Mouse (Mus musculus) splenic B cell, adult 2 months (primary cell): ENCODE data around the gene Zbtb5.
"Not testable (repeated sequence)": the region's sequence is repeated elsewhere in the genome, so short reads cannot be mapped to it uniquely, and the experiment has no call there.

Experiments
- DNase-seq: peaks from one replicate; pipeline ENCODE4 v3.0.0-alpha.2; 2011; ENCODE audit warnings: low read depth, low spot score
- H3K27me3 ChIP-seq: 2 replicates; pipeline ENCODE4 v1.6.1; 2012; ENCODE audit warnings: mild to moderate bottlenecking, low read length, moderate library complexity, mixed read lengths; ENCODE audit not compliant: control insufficient read depth, poor library complexity, insufficient read depth, severe bottlenecking
- H3K36me3 ChIP-seq: 2 replicates; pipeline ENCODE4 v1.6.1; 2012; ENCODE audit warnings: mild to moderate bottlenecking, low read length, moderate library complexity, mixed read lengths; ENCODE audit not compliant: control insufficient read depth, poor library complexity, insufficient read depth, severe bottlenecking

Zbtb5 gene

DNA sequence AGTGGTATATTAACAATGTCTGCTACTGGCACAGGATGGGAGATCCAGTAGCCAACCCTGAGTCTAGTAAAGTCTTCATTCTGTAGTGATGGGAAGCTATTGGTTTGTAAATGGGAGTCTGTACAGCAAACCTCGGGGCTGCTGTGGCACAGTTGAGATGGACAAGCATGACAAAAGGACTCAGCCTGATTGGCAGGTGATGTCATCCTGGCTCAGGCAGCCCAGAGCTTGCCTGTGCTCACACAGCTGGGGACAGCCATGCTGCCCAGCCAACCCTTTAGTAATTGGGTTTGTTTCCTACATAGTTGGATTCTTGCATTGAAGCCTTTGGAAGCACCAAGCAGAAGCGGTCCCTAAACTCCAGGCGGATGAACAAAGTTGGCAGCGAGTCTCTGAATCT is 14.2 kb upstream of the Zbtb5 start:
- Histone ChIP-seq H3K36me3 (peaks cover 7% of the 10 kb centered on the region; the same call in 1 of the 2 replicates), H3K27me3 (no peaks in the 10 kb centered on the region)
- no peak for DNase-seq

DNA sequence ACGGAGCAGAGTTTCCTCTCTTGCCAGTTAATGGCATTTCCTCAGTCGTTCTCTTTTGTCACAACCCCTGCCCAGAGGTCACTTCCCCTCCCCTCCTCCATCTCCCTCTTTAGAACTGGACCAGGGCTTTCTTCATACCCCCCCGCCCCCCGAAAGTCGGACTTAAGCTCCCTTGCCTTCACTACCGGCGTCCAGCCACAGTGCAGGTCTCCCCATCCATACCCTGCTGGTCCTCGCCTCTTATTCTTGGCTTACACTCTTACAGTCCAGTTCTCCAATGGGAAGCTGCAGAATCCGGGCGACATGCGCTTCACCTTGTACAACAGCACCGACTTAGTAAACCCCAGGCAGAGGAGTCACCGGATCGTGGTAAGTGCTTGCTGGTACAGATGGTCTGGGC is 6.8 kb upstream of the Zbtb5 start:
- DNase-seq: peak; percentile 10
- H3K27me3 ChIP-seq: no peaks in the 10 kb centered on the region

DNA sequence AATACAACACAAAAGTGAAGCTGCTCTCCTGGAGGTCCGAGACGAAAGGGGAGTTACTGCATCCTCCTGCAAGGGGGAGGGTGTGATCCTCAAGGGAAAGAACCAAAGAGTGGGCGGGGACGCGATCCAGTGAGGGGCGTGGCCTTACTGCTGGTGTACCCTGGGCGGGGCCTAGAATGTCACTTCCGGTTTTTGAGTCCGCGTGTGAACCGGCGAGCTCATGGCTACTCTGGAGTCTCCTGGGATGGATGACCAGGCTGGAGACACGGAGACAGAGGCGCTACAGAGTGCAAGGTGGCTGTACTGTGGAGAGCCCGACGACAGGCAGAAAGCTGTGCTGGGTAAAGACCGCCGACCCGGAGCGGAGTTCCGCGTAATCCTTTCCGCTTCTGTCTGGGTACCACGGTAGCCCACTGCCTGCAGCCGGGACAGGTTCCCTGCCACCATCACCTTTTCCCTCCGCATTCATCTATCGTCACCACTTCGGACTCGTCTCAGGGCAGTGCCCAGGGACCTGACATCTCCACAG is 6.3 kb upstream of the Zbtb5 start, which contains the start of gene Polr1e:
TSS of gene Polr1e (plus strand) at position 132 of the 529 bp plus-strand sequence.
- no peaks in the 10 kb centered on the region for H3K27me3 ChIP-seq
- peaks cover 5% of the 10 kb centered on the region; the same call in 1 of the 2 replicates for H3K36me3 ChIP-seq
- peak; percentile 94 for DNase-seq

More for the DNA sequence above, 6.8 kb upstream of the Zbtb5 start:
- H3K36me3 ChIP-seq: peaks cover 5% of the 10 kb centered on the region; the same call in 1 of the 2 replicates

DNA sequence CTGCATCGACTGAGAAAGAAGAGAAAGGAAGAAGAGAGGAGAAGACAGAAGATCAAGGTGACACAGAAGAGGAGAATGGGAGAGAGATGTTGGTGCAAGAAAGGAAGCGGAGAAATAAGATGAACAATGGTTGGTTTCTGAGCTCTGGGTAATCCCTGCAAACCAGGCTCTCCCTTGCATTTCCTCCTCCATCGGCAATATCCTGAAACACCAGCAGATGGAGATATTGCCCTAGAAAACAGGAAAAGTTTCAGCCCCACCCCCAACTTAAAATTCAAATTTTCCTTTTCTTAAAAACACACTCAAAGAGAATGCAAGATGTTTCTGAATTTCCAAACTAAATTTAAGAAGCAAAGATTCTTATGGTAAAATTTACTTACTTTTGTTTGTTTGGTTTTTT is 3.4 kb upstream of the Zbtb5 start:
- peak; percentile 68 for DNase-seq
- Histone ChIP-seq H3K36me3 (no peaks in the 10 kb centered on the region), H3K27me3 (no peaks in the 10 kb centered on the region)

DNA sequence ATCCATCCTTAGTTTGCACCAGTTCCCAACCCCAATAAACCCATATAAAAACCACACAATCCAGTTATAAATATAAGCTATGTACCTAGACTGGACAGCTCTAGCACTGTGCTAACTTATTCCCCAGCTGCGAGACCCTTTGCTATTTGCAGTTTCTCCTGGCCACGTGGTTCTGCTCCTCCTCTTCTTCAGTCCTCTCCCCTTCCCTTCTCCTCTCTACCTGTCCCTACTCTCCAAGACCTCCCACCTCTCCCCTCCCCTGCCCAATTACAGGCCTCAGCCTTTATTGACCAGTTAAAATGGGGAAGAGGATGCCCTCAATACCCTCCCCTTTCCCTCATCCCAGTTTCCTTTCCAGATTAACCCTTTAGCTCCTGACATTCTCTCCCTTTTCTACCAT is 1.3 kb upstream of the Zbtb5 start:
- no peaks in the 10 kb centered on the region for H3K27me3 ChIP-seq
- no peak for DNase-seq

DNA sequence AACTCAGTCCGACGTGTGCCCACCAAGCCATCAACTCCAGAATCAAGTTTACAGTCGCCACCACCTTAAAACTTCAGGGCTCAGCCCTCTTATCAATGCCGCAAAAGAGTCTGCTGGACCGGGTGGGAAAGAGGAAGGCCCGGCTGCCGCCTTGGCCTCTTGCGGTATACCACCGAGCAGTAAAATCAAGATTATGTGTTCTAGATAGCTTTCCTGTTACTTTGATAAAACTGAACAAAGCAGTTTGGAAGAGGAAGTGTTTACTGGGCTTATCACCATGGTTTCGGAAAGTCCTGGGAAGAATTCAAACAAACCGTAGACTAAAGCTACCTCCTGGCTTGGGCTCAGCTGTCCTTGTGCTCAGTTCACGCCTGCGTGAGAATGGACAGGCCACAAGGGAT is 819 bp upstream of the Zbtb5 start:
- H3K36me3 ChIP-seq: no peaks in the 10 kb centered on the region
- DNase-seq: no peak
- no peaks in the 10 kb centered on the region for H3K27me3 ChIP-seq

More for the DNA sequence above, 1.3 kb upstream of the Zbtb5 start:
- H3K36me3 ChIP-seq: no peaks in the 10 kb centered on the region

DNA sequence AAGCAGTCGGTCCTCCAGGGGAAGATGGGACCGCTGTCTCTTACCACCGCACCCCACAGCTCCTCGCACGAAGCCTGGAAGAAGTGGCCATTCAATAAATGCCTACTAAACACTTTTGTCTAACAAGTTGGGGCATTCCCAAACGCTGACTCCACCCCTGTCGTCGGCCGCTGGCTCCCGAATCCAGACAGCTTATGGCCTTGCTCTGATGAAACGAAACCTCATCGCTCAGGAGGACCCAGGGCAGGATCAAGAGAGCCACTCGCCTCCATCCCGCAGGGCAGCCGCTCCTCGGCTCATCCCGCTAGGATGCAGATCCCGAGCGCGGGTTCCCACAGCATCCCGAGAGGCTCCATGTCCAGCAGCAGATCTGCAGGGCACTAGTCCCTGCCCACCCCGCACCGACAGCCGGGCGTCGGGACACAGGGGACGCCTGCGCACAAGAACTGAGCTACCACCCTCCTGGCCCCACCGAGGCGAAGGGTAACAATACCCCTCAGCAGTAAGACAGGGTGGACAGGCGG is 569 bp downstream of the Zbtb5 start:
- no peaks in the 10 kb centered on the region for H3K27me3 ChIP-seq
- no peaks in the 10 kb centered on the region for H3K36me3 ChIP-seq
- peak; percentile 53 for DNase-seq

DNA sequence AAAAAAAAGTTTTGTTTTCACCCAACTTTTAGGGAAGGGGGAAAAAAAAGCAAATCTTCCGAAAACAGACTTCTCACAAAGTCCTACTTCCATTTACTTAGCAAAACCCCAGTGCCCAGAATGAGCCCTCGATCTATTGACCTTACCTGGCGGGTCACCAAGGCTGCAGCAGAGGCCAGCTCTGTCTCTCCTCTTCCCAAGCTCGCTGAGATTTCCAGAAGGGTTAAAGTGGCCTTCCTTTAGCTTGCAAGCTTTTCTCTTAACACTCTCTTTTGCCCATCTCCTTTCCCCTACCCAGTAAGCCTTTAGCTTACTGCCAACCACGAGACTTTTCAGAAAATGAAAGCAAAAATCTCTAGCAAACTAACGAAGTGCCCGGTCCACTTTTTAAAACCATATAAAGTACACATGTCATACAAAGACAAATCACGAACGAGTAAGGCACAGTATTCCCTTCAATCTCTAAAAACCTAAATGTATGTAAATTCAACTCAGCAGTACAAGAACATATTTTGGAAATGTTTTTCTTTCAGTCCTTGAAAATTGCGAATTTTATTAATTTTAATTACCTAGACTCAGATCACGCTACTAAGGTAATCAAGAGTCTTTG is 1.3 kb downstream of the Zbtb5 start:
- no peaks in the 10 kb centered on the region for H3K36me3 ChIP-seq
- no peaks in the 10 kb centered on the region for H3K27me3 ChIP-seq
- DNase-seq: peak; percentile 10

DNA sequence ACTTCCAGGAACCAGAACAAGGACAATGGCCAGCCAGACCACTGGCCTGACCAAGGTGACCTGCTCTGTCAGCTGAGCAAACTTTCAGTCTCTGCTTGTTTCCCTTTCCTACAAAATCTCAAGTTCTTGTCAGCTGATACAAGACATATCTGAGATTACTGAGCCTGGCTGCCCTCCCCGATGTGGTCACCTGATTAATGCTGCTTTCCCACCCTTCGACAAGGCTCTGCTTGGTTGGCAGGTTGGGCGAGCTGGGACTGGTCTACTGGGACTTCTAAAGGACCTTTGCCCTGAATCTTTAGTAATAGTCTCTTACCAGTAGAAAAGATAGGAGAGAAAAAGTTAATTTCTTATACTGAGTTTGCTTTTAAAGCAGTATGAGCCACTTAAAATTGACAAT is 6.8 kb downstream of the Zbtb5 start:
- DNase-seq: no peak
- H3K36me3 ChIP-seq: 0 out of 2 replicates have a peak, but pooled peaks cover 2% of the 10 kb centered on the region
- H3K27me3 ChIP-seq: no peaks in the 10 kb centered on the region

DNA sequence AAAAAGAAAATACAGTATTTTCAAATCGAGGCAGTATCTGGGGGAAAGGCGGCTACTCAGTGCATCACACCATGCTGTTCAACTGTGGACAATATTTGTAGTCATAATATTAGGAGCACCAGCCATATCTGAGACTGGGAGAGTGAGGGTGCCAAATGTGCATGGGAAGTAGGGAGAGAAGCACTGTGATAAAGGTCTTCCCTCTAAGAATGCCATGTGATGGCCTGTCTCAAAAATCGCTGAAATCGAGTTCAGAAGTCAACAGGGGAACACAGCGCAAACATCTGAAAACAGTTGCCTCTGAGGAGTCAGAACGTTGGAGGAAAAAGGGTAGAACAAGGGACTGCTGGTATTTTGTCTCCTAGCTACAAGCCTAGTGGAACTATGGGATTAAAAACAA is 12.2 kb downstream of the Zbtb5 start:
- no peaks in the 10 kb centered on the region for H3K27me3 ChIP-seq
- no peaks in the 10 kb centered on the region; the same call in 1 of the 2 replicates for H3K36me3 ChIP-seq
- DNase-seq: no peak

DNA sequence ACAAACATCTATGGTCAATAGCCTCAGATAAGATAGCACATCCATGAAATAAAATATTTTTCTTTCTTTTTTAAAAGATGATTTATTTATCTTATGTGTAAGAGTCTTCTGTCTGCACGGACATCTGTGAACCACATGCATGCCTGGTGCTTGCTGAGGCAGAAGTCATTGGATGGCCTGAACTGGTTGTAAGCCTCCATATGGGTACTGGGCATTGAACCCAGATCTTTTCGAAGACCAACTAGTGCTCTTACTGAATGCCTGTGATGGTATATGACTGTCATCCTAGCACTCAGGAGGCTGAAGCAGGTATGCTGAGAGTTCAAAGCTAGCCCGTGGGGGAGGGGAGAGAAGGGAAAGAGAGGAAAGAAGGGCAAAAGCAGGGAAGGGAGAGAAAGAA is 14.1 kb downstream of the Zbtb5 start:
- DNase-seq: no peak
- Histone ChIP-seq H3K27me3 (no peaks in the 10 kb centered on the region), H3K36me3 (peaks cover 6% of the 10 kb centered on the region)

DNA sequence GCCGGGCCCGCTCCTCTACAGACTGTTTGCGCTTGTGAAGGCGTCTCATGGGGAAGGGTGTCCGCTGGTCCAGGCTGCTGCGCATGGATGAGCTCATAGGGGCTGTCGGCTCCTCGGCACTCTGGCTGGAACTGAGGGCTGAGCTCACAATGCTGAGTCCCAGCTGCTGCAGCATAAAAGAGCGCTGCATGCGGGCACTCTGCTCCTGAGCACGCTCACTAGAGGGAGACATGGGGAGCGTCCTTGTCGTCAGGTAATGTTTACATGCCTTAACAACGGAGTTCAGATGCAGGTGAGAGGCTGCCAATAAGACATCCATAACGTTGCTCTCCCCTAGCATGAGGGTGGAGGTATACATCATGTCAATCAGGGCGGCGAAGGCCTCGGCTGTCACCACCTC is 17.4 kb downstream of the Zbtb5 start:
- H3K27me3 ChIP-seq: no peaks in the 10 kb centered on the region
- no peak for DNase-seq
- H3K36me3 ChIP-seq: peaks cover 9% of the 10 kb centered on the region

DNA sequence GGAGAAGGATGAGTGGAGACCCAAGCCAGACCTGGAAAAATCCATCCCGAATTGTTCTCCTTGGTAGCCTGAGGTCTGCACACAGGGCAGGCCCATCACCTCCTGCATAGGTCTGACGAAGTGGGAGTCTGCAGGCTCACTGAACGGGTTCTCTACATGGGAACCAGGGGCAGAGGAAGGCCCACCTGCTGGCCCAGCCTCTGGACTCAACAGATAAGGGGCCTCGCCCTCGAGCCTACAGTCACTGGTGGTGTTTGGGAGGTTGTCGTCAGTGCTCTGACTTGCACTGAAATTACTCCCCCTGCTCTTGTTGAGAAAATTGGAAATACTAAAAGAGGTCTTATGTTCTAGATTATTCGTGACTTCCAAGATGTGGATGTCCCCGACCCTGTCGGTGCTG is 18.4 kb downstream of the Zbtb5 start:
- no peak for DNase-seq
- H3K27me3 ChIP-seq: no peaks in the 10 kb centered on the region
- peaks cover 9% of the 10 kb centered on the region for H3K36me3 ChIP-seq

DNA sequence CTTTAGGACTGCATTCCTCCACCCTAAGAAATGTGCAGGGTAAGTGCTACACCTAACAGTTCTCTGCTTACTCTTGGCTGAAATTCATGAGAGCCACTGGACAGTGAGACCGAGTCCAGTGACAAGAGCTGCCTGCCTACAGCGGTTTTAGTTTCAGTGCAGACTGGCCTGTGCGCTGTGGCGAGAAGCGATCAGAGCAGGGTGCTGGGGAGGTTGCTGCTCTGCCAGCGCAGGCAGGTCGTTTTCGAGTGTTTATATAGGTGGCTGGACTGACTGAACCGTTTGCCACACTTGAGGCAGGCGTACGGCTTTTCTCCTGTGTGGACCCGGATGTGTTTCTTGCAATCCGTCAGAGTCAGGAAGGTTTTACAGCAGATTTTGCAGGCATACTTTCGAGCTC is 19.0 kb downstream of the Zbtb5 start:
- DNase-seq, H3K27me3 ChIP-seq, H3K36me3 ChIP-seq: not testable (repeated sequence)

DNA sequence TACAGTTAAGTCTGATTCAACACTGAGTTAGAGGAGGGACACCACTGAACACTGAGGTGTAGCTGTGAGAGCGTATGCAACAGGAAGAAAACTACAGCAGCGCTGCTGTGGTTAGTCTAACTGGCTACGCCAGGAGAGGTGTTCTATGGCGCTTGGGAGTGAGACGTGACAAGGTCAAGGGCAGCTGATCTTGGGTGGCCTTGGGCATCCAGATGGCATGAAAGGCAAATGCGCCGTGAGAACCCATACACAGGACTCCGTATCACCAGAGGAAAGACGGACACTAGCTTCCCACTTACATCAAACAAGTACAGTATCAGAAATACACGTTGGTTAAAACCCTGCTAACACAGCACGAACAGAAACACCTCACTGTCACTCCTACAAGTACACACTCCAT is 19.9 kb downstream of the Zbtb5 start:
- not testable (repeated sequence) for DNase-seq, H3K36me3 ChIP-seq, H3K27me3 ChIP-seq
